Mouse (Mus musculus): ENCODE data around the gene Wdr25.

Wdr25 gene

GRCm38 (mm10) chr12:108937506-108937905 lies 44.1 kb downstream of the Wdr25 start:
- no peak for DNase-seq (ENCODE audit: low spot score in 2 of 2)

- no peak for DNase-seq (ENCODE audit: low spot score in 2 of 2)
Observed at GRCm38 (mm10) chr12:108938844-108939243, 45.4 kb downstream of the Wdr25 start.

GRCm38 (mm10) chr12:108939317-108939716 lies 45.9 kb downstream of the Wdr25 start:
- no peak for DNase-seq (ENCODE audit: low spot score in 2 of 2)

GRCm38 (mm10) chr12:108940255-108940654 lies 46.8 kb downstream of the Wdr25 start:
- DNase-seq (ENCODE audit: low spot score in 2 of 2) = no peak

- DNase-seq (ENCODE audit: low spot score in 2 of 2) = no peak
Observed at GRCm38 (mm10) chr12:108941282-108941681, 47.9 kb downstream of the Wdr25 start.

- no peak for DNase-seq (ENCODE audit: low spot score in 2 of 2)
Observed at GRCm38 (mm10) chr12:108942203-108942923, 48.9 kb downstream of the Wdr25 start.

GRCm38 (mm10) chr12:108953011-108953550 lies 59.6 kb downstream of the Wdr25 start:
- DNase-seq (ENCODE audit: low spot score in 2 of 2) = no peak

GRCm38 (mm10) chr12:108953838-108954237 lies 60.4 kb downstream of the Wdr25 start:
- no peak for DNase-seq (ENCODE audit: low spot score in 2 of 2)

GRCm38 (mm10) chr12:108954456-108954855 lies 61.0 kb downstream of the Wdr25 start:
- DNase-seq (ENCODE audit: low spot score in 2 of 2) = no peak

GRCm38 (mm10) chr12:108958483-108958882 lies 65.1 kb downstream of the Wdr25 start:
- DNase-seq (ENCODE audit: low spot score in 2 of 2) = no peak

GRCm38 (mm10) chr12:108958991-108959638 lies 65.7 kb downstream of the Wdr25 start:
- no peak for DNase-seq (ENCODE audit: low spot score in 2 of 2)

GRCm38 (mm10) chr12:108959639-108960219 lies 66.3 kb downstream of the Wdr25 start:
- DNase-seq (ENCODE audit: low spot score in 2 of 2) = no peak

GRCm38 (mm10) chr12:108960225-108960624 lies 66.8 kb downstream of the Wdr25 start:
- no peak for DNase-seq (ENCODE audit: low spot score in 2 of 2)

- no peak for DNase-seq (ENCODE audit: low spot score in 2 of 2)
Observed at GRCm38 (mm10) chr12:108967631-108968030, 74.2 kb downstream of the Wdr25 start.

- DNase-seq (ENCODE audit: low spot score in 2 of 2) = no peak
Observed at GRCm38 (mm10) chr12:108968031-108968430, 74.6 kb downstream of the Wdr25 start.

GRCm38 (mm10) chr12:108971446-108971845 lies 78.0 kb downstream of the Wdr25 start:
- DNase-seq (ENCODE audit: low spot score in 2 of 2) = no peak

GRCm38 (mm10) chr12:108972234-108972633 lies 78.8 kb downstream of the Wdr25 start:
- no peak for DNase-seq (ENCODE audit: low spot score in 2 of 2)

- DNase-seq (ENCODE audit: low spot score in 2 of 2) = no peak
Observed at GRCm38 (mm10) chr12:108979977-108980376, 86.5 kb downstream of the Wdr25 start.

GRCm38 (mm10) chr12:108981941-108982683 lies 88.7 kb downstream of the Wdr25 start:
- DNase-seq (ENCODE audit: low spot score in 2 of 2) = no peak

- no peak for DNase-seq (ENCODE audit: low spot score in 2 of 2)
Observed at GRCm38 (mm10) chr12:108982684-108982960, 89.2 kb downstream of the Wdr25 start.

GRCm38 (mm10) chr12:108983496-108983895 lies 90.1 kb downstream of the Wdr25 start:
- no peak for DNase-seq (ENCODE audit: low spot score in 2 of 2)

- DNase-seq (ENCODE audit: low spot score in 2 of 2) = no peak
Observed at GRCm38 (mm10) chr12:108984471-108984870, 91.0 kb downstream of the Wdr25 start.

Data from spleen, postnatal 4 days (tissue).